Mouse (Mus musculus): ENCODE measurements around the gene Hipk1. TPM values are rescaled to one million over a fixed set of nuclear protein-coding genes. Genes with fewer than 3 reads are reported as not detected.
"Not testable (repeated sequence)": the region's sequence is repeated elsewhere in the genome, so short reads cannot be mapped to it uniquely, and the experiment has no call there.

Gene Hipk1
- polyA plus RNA-seq, 1 experiment from 2014 or later, result 9.5 TPM

GRCm38 (mm10) chr3:103810967-103811366 is 19.6 kb upstream of the Hipk1 start:
- Histone ChIP-seq H3K4me3 (no peak overlapping the region), H3K27ac (peak overlapping the region; percentile 22; the same call in 1 of the 2 replicates)
- 81% methylated on average over 6 of the region's 6 CpGs for WGBS

DNA sequence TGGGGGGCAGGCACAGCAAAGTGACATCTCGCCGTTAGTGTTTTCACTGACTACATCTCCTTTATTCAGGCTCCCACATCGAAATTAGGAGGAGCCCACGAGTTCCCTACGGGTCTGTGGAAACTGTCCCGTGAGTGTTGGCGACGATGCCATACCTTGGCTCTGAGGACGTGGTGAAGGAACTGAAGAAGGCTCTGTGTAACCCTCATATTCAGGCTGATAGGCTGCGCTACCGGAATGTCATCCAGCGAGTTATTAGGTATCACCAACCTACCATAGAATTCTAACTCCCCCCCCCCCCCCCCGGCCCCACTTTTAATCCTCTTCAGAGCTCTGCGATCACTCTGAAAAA is 18.4 kb upstream of the Hipk1 start:
- Histone ChIP-seq H3K9me3 (no peaks in the 10 kb centered on the region), H3K36me3 (peaks cover 34% of the 10 kb centered on the region), H3K27ac (peak overlapping the region; percentile 96), H3K4me3 (peak overlapping the region; percentile 87), H3K27me3 (ENCODE audit: insufficient read depth, poor library complexity, severe bottlenecking) (no peaks in the 10 kb centered on the region), H3K4me1 (peaks cover 18% of the 10 kb centered on the region)
- DNase-seq (ENCODE audit: low spot score), result no peak
- 3% methylated on average over 14 of the region's 14 CpGs for WGBS

More at GRCm38 (mm10) chr3:103810967-103811366, 19.6 kb upstream of the Hipk1 start:
- peaks cover 18% of the 10 kb centered on the region for H3K4me1 ChIP-seq
- H3K27me3 ChIP-seq (ENCODE audit: insufficient read depth, poor library complexity, severe bottlenecking), result no peaks in the 10 kb centered on the region
- no peaks in the 10 kb centered on the region for H3K9me3 ChIP-seq
- no peak for DNase-seq (ENCODE audit: low spot score)
- peaks cover 37% of the 10 kb centered on the region for H3K36me3 ChIP-seq

DNA sequence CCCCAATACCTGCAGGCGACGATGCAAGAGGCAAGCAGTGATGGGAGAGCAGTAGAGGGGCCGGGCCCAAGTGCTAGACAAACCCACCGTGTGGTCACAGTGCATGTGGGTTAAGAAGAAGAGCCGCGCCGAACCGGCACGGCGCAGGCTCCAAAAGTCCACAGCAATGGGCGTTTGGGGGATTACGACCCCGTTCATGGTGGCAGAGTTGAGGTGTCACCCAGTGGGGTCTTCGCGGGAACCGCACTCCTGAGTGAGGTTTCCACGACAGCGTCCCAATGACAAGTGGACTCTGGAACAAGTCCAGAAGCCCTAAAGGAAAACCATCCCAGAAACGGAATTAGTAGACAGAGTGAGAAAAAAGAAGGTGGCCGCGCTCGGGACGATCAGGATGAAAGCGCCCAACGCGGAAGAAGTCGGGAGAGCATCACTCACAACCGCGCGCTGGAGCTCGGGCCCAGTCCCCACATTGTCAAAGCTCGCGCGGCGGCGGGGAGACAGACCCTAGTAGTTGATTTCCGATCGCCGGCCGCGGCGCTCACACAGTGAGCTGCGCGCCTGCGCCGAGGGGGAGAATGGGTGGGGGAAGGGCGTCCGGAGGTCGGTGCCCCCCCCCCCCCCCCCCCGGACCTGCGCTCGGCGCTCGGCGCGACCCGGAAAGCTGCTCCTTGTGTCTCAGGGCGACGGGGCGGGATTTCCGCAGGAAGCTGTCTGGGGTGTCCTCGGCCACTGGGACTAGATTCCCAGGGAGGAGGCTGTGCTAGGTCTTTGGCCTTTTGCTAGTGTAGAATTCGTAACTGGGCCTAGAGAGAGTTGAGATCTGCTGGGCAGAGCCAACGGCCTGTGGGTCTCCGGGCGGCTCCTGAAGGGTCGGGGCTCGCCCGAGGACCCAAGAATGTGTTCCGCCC is 17.8 kb upstream of the Hipk1 start, which contains the start of the genes Dclre1b, Ap4b1 and Gm43064:
Gene Dclre1b (minus strand): TSS at position 554 of the 908 bp plus-strand sequence.
Gene Ap4b1 (plus strand): TSS at position 630 of the 908 bp plus-strand sequence.
Gene Gm43064 (plus strand): TSS at position 683 of the 908 bp plus-strand sequence.
- under 1% methylated on average over 62 of the region's 70 CpGs for WGBS
- Histone ChIP-seq H3K4me3 (peak within 1 kb of the TSS; percentile 87), H3K9me3 (no peaks in the 10 kb centered on the region), H3K27ac (peak within 1 kb of the TSS; percentile 96), H3K27me3 (ENCODE audit: insufficient read depth, poor library complexity, severe bottlenecking) (no peaks in the 10 kb centered on the region), H3K4me1 (peaks cover 18% of the 10 kb centered on the region), H3K36me3 (peaks cover 37% of the 10 kb centered on the region)
- peak; percentile 97 for DNase-seq (ENCODE audit: low spot score)

GRCm38 (mm10) chr3:103805671-103806070 is 14.3 kb upstream of the Hipk1 start:
- peaks cover 48% of the 10 kb centered on the region for H3K36me3 ChIP-seq
- no peaks in the 10 kb centered on the region for H3K27me3 ChIP-seq (ENCODE audit: insufficient read depth, poor library complexity, severe bottlenecking)

DNA sequence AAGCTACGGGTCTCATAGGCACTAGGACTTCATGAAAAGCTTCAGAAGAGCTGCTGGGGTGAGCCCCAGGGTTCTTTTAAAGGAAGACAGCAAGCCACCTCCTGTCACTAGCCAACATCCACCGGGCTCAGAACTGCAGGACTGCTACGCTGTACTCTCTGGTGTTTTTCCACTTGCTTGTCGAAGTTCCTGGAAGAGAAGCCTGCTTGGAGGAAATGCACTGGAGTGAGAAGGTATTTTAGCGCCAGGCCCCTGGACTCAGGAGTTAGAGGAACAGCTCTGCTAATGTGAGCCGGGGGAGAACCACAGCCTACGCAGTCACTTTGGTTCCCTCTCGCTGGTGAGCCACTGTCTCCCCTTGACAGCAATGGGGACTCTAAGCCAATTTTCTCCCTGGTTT is 11.5 kb upstream of the Hipk1 start:
- DNase-seq (ENCODE audit: low spot score), result no peak
- H3K4me1 ChIP-seq, result peaks cover 11% of the 10 kb centered on the region
- 77% methylated on average over 8 of the region's 8 CpGs for WGBS
- no peak overlapping the region for H3K4me3 ChIP-seq
- peak overlapping the region; percentile 37; the same call in 1 of the 2 replicates for H3K27ac ChIP-seq
- peaks cover 49% of the 10 kb centered on the region for H3K36me3 ChIP-seq
- H3K27me3 ChIP-seq (ENCODE audit: insufficient read depth, poor library complexity, severe bottlenecking), result no peaks in the 10 kb centered on the region
- no peaks in the 10 kb centered on the region for H3K9me3 ChIP-seq

More at GRCm38 (mm10) chr3:103805671-103806070, 14.3 kb upstream of the Hipk1 start:
- no peak overlapping the region for H3K27ac ChIP-seq
- H3K4me3 ChIP-seq, result no peak overlapping the region
- no peak for DNase-seq (ENCODE audit: low spot score)
- H3K9me3 ChIP-seq, result no peaks in the 10 kb centered on the region
- peaks cover 27% of the 10 kb centered on the region for H3K4me1 ChIP-seq
- 88% methylated on average over 1 of the region's 1 CpGs for WGBS

GRCm38 (mm10) chr3:103801631-103802531 is 10.5 kb upstream of the Hipk1 start:
- H3K36me3 ChIP-seq, result peaks cover 43% of the 10 kb centered on the region

DNA sequence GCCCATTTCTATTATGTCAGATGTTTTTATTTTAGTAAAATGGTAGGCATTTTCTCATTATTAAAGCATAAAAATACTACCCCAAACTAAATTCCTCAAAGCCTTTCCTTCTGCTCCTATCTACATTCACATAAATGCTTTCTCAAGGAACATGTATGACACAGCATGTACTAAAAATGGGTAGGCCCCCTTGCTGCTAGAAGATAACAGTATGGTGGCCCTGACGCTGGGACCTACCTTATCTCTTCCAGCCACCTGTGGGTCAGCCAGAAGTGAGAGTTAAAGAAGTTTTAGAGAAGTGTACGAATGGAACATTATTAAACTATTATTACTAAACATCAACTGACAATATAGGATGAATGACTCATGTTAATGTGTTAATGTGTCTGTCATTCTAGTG is 8.1 kb upstream of the Hipk1 start:
- peak; percentile 80 for DNase-seq (ENCODE audit: low spot score)
- H3K4me3 ChIP-seq, result no peak overlapping the region
- H3K4me1 ChIP-seq, result peaks cover 9% of the 10 kb centered on the region
- H3K27ac ChIP-seq, result peak overlapping the region; percentile 23; the same call in 1 of the 2 replicates
- H3K27me3 ChIP-seq (ENCODE audit: insufficient read depth, poor library complexity, severe bottlenecking), result no peaks in the 10 kb centered on the region
- peaks cover 26% of the 10 kb centered on the region for H3K36me3 ChIP-seq
- no peaks in the 10 kb centered on the region for H3K9me3 ChIP-seq
- 52% methylated on average over 2 of the region's 2 CpGs for WGBS

More at GRCm38 (mm10) chr3:103801631-103802531, 10.5 kb upstream of the Hipk1 start:
- no peak overlapping the region for H3K4me3 ChIP-seq
- DNase-seq (ENCODE audit: low spot score), result no peak
- H3K27me3 ChIP-seq (ENCODE audit: insufficient read depth, poor library complexity, severe bottlenecking), result no peaks in the 10 kb centered on the region
- peaks cover 9% of the 10 kb centered on the region for H3K4me1 ChIP-seq
- H3K27ac ChIP-seq, result peak overlapping the region; percentile 68
- WGBS, result 67% methylated on average over 10 of the region's 10 CpGs
- H3K9me3 ChIP-seq, result no peaks in the 10 kb centered on the region

- Histone ChIP-seq H3K9me3 (no peaks in the 10 kb centered on the region), H3K4me3 (no peak overlapping the region), H3K36me3 (0 out of 2 replicates have a peak, but pooled peaks cover 3% of the 10 kb centered on the region), H3K4me1 (peaks cover 5% of the 10 kb centered on the region; the same call in 1 of the 2 replicates), H3K27ac (no peak overlapping the region), H3K27me3 (ENCODE audit: insufficient read depth, poor library complexity, severe bottlenecking) (no peaks in the 10 kb centered on the region)
- WGBS, result 55% methylated on average over 2 of the region's 2 CpGs
- DNase-seq (ENCODE audit: low spot score), result no peak
Observed at GRCm38 (mm10) chr3:103796389-103796788, 5.0 kb upstream of the Hipk1 start.

DNA sequence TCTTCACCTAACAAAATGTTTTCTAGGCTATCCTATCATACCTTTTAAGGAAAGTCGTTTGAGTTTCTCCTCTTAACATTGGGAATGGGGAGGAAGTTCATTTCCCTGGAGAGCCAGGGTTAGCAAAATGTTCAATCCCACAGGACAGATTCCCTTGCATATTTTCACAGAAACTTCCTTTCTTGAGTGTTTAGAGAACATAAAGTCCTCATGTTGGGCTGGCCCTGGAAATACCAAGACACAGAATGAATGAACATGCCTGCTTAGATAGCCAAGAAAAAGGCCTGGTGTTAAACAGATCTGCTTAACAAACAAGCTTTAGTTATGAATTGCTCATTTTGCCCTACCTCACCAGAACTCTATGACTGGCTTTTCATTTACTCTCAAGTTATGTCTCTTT is 1.2 kb upstream of the Hipk1 start:
- H3K4me1 ChIP-seq, result peaks cover 8% of the 10 kb centered on the region

GRCm38 (mm10) chr3:103792111-103792406 is 696 bp upstream of the Hipk1 start:
- H3K27me3 ChIP-seq (ENCODE audit: insufficient read depth, poor library complexity, severe bottlenecking); H3K36me3 ChIP-seq; H3K9me3 ChIP-seq; H3K4me1 ChIP-seq; DNase-seq (ENCODE audit: low spot score): not testable (repeated sequence)
- WGBS, result 74% methylated on average over 5 of the region's 5 CpGs
- Histone ChIP-seq H3K27ac (peak overlapping the region; percentile 99), H3K4me3 (peak overlapping the region; percentile 99)

More for the DNA sequence above, 1.2 kb upstream of the Hipk1 start:
- Histone ChIP-seq H3K4me3 (no peak overlapping the region), H3K36me3 (no peaks in the 10 kb centered on the region), H3K9me3 (no peaks in the 10 kb centered on the region), H3K27ac (peak overlapping the region; percentile 38; the same call in 1 of the 2 replicates), H3K27me3 (ENCODE audit: insufficient read depth, poor library complexity, severe bottlenecking) (no peaks in the 10 kb centered on the region)
- 73% methylated on average over 1 of the region's 1 CpGs for WGBS
- no peak for DNase-seq (ENCODE audit: low spot score)

- Histone ChIP-seq H3K36me3 (no peaks in the 10 kb centered on the region), H3K4me3 (peak overlapping the region; percentile 99), H3K4me1 (peaks cover 12% of the 10 kb centered on the region), H3K9me3 (no peaks in the 10 kb centered on the region), H3K27ac (peak overlapping the region; percentile 99), H3K27me3 (ENCODE audit: insufficient read depth, poor library complexity, severe bottlenecking) (no peaks in the 10 kb centered on the region)
- DNase-seq (ENCODE audit: low spot score), result peak; percentile 79
- WGBS, result under 1% methylated on average over 56 of the region's 61 CpGs
Observed at GRCm38 (mm10) chr3:103790346-103791145, 817 bp downstream of the Hipk1 start.

GRCm38 (mm10) chr3:103789891-103790345 is 1.4 kb downstream of the Hipk1 start:
- DNase-seq (ENCODE audit: low spot score), result peak; percentile 82
- under 1% methylated on average over 14 of the region's 14 CpGs for WGBS
- Histone ChIP-seq H3K27me3 (ENCODE audit: insufficient read depth, poor library complexity, severe bottlenecking) (no peaks in the 10 kb centered on the region), H3K4me1 (peaks cover 16% of the 10 kb centered on the region), H3K36me3 (no peaks in the 10 kb centered on the region), H3K9me3 (no peaks in the 10 kb centered on the region), H3K4me3 (peak overlapping the region; percentile 99), H3K27ac (peak overlapping the region; percentile 99)
